Mouse (Mus musculus) embryonic fibroblast, embryonic 13.5 days (primary cell): ENCODE results near the gene Casp3.

ENCODE experiments used
- CTCF ChIP-seq: IDR thresholded peaks from 2 replicates; pipeline ENCODE4 v1.5.1; 2011; ENCODE audit warnings: mild to moderate bottlenecking, control low read depth, low read length, moderate library complexity, borderline replicate concordance; ENCODE audit not compliant: insufficient read depth
- POLR2A ChIP-seq: IDR thresholded peaks from 2 replicates; pipeline ENCODE4 v1.6.1; 2011; ENCODE audit warnings: low read depth, mild to moderate bottlenecking, control low read depth, low read length, moderate library complexity

DNA sequence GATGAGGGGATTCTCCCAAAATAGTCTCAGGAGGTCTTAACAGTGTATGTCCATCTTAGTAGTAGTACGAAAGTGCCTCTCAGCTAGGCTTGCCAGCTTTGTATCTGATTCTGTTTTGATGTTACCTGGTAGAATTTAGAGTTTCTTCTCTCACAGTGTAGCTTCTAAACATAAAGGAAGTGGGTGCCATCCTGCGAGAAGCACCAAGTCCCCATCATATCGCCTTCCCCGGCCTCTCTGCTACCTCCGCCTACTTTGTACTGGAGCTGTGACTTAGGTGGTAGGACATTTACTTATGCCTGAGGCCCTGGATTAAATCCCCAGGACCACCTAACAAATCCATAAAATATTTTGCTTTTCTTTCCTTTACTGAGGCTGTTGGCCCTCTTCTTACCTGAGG lies 9.6 kb downstream of the Casp3 start:
- TF ChIP-seq POLR2A: no peak
- TF ChIP-seq CTCF: no peak
